Mouse (Mus musculus) frontal cortex, adult (tissue): ENCODE measurements around the gene Olfr776.
"Not testable (repeated sequence)": the region's sequence is repeated elsewhere in the genome, so short reads cannot be mapped to it uniquely, and the experiment has no call there.

Experiments
- ATAC-seq: cut with Nextera tagmentation; 2 replicates; pipeline ENCODE4 v1.9.2; 2017; ENCODE audit warnings: mild to moderate bottlenecking, moderate library complexity, mixed read lengths; ENCODE audit not compliant: low TSS enrichment

The Olfr776 gene

DNA sequence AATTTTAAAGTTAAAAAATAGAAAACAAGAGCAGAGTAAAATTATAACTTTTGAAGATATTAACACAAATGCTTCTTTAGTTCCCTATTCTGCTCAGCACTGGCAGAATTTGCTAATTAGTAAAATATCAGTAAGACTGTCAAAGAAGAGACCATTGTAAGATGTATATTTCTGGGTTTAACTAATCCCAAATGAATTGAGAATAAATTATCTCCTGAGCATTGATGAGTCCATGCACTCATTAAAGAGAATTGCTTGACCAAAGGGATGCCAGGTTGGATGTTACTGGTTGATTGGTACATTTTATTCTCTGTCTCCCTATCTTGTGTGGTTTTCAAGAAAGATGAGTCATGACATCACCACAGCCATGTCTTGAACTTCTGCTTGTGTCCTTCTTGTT is at the start of gene Olfr776:
TSS of gene Olfr776 (plus strand) at position 301 of the 400 bp plus-strand sequence.
- ATAC-seq: no peak

DNA sequence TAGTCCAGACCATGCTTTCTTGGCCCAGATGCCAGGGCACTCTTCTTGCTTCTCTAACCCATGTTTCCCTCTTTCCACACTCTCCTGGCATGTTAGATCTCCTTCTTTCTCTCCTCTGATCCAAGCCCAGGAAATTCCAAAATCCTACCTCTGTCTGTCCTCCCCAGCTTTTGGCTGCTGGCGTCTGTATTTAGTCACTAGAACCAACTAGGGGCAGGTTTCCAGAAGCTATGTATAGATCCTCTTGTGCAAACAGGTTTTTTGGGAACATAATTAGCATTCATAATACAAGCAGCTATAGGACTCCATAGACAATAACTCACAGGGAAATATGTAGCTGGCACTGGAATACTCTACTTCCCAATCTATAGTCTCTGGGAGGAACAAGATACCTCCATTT is 28.2 kb upstream of the Olfr776 start:
- ATAC-seq: peak; percentile 91

DNA sequence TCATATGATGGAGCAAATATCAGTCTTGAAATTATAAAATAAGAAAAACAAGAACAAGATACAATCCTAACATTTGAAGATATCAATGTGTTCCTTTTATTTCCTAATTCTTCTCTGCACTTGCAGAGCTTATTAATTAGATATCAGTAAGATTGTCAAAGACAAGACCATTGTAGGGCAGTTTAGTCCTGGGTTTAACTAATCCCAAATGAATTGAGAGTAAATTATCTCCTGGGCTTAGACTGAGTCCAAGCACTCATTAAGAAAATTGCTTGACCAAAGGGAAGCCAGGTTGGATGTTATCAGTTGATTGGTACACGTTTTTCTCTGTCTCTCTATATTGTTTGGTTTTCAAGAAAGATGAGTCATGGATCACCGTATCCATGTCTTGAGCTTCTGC is 23.0 kb upstream of the Olfr776 start, which contains the start of gene Olfr774:
TSS of gene Olfr774 (plus strand) at position 301 of the 400 bp plus-strand sequence.
- ATAC-seq: no peak

DNA sequence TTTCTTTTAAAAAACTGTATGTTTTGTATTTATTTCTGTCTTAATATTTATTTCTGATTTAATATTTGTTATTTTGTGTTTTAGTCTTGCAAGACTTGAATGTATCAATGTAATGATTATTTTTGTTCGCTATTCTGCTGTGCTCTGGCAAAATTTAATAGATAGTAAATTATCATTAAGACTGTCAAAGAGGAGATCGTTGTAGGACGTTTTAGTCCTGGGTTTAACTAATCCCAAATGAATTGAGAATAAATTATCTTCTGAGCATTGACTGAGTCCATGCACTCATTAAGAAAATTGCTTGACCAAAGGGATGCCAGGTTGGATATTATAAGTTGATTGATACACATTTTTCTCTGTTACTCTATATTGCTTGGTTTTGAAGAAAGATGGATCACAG is 10.8 kb upstream of the Olfr776 start, which contains the start of gene Olfr775:
TSS of gene Olfr775 (plus strand) at position 301 of the 400 bp plus-strand sequence.
- no peak for ATAC-seq

DNA sequence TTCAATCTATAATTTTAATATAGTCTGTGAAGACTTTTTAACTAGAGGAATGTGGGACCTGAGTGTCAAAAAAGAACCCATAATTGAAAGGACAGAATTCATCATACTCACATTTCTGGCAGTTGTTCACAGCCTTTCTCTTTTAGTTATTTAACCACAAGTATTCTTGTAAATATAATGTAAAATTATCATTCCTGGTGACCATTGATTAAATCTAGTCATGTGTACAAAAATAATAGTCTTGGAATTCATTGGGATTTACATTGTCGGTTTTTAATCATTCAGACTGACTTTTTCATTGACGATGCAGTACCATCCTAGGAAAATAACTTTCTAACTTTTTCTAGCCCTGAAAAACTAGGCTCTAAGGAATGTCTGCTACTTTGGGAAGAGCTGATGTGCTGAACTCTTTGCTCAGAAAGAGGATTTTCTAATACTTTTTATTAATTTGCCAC is 12.2 kb downstream of the Olfr776 start, which contains the start of gene Olfr777:
TSS of gene Olfr777 (minus strand) at position 405 of the 455 bp plus-strand sequence.
- no peak for ATAC-seq

DNA sequence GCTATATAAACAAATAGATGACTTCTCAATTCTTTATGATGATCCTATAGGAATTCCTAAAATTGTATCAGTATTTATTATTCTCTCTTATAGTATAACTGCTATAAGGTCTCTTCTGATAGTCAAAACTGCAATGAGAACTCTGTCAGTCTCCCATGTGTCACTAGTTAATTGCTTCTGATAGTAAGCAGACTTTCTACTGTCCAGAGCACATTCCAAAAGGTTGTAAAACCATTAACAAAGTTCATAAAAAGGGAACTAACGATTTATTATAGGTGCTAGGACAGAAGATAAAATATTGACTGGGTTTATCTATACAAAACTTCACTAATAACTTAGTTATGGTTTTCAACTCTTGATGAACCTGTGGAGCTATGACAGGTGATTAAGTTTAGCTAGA is 54.0 kb downstream of the Olfr776 start:
- ATAC-seq: not testable (repeated sequence)

DNA sequence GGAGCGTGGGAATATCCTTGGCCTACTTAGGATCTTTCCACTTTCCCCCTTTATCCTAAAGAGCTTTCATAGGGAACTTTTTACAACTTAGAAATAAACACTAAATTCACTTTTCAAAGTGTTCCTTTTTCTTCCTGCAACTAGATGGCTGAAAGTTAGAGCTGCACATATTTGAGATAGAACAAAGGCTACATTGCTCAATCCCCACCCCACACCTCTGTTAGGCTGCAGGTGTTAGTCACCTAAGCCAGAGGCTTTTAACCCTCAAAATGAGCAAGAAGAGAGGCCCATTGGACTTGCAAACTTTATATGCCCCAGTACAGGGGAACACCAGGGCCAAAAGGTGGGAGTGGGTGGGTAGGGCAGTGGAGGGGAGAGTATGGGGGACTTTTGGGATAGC is 54.6 kb downstream of the Olfr776 start:
- ATAC-seq: not testable (repeated sequence)
